In genomic region chr5:118504170-118504569, GRCm38 (mm10) we compare ENCODE assay signal across 11 mouse cellular contexts. TPM values are rescaled to one million over a fixed set of nuclear protein-coding genes. Genes with fewer than 3 reads are reported as not detected.
A peak's percentile ranks its signal among the peaks of the same experiment; 100 is the strongest.
DNase-seq lines count a peak whose midpoint lies in the region; ATAC-seq and TF ChIP-seq lines count a peak whose summit lies in the region.
"Had no signal": no experiment of that assay in that cellular context is flagged by ENCODE, and none has a peak within 500 bp of the region (broad histone marks: within the 10 kb centered on the region; RNA-seq: fewer than 3 reads in every experiment).

No protein-coding gene starts in this region.

- no peak overlapping the region for H3K9ac ChIP-seq in heart, adult 2 months (ENCODE audit: low read depth, low read length)
- H3K9ac ChIP-seq in liver, embryonic 13.5 days, result no peak overlapping the region
- H3K9ac ChIP-seq: forebrain, embryonic 12.5 days; limb, embryonic 15.5 days had no signal

- peaks cover 3% of the 10 kb centered on the region; the same call in 1 of the 2 replicates for H3K4me1 ChIP-seq in heart, adult 2 months (ENCODE audit: control insufficient read depth, insufficient read depth, low read length)
- peaks cover 13% of the 10 kb centered on the region for H3K4me1 ChIP-seq in heart, embryonic 10.5 days
- peaks cover 56% of the 10 kb centered on the region for H3K4me1 ChIP-seq in liver, embryonic 13.5 days (replicated peaks)
- peaks cover 18% of the 10 kb centered on the region for H3K4me1 ChIP-seq in limb, embryonic 10.5 days

- H3K36me3 ChIP-seq in heart, adult 2 months (ENCODE audit: control insufficient read depth, insufficient read depth, low read length), result no peaks in the 10 kb centered on the region
- H3K36me3 ChIP-seq in heart, embryonic 10.5 days, result no peaks in the 10 kb centered on the region
- no peaks in the 10 kb centered on the region for H3K36me3 ChIP-seq in liver, embryonic 13.5 days
- no peaks in the 10 kb centered on the region for H3K36me3 ChIP-seq in limb, embryonic 10.5 days
- H3K36me3 ChIP-seq: embryonic facial prominence, embryonic 10.5 days; forebrain, embryonic 12.5 days; limb, embryonic 15.5 days had no signal

- intact Hi-C loops in heart, adult 2 months (cut with DNase I), result no loop called here

- H3K79me2 ChIP-seq in heart, adult 2 months (replicated peaks; ENCODE audit: control insufficient read depth, insufficient read depth, low read length), result no peaks in the 10 kb centered on the region

- H3K4me2 ChIP-seq in liver, embryonic 13.5 days, result peak overlapping the region; percentile 39; the same call in 1 of the 2 replicates
- H3K4me2 ChIP-seq: forebrain, embryonic 12.5 days; limb, embryonic 15.5 days had no signal

- TF ChIP-seq EP300 in heart, adult 2 months (IDR thresholded peaks at IDR 0.05; ENCODE audit: insufficient read depth, low read depth, low read length), result no peak

- H3K4me3 ChIP-seq in heart, adult 2 months, result no peak overlapping the region
- H3K4me3 ChIP-seq in heart, embryonic 10.5 days, result no peak overlapping the region
- no peak overlapping the region for H3K4me3 ChIP-seq in liver, embryonic 13.5 days (replicated peaks)
- no peak overlapping the region for H3K4me3 ChIP-seq in limb, embryonic 10.5 days
- H3K4me3 ChIP-seq: embryonic facial prominence, embryonic 10.5 days; forebrain, embryonic 12.5 days; limb, embryonic 15.5 days had no signal

- H3K9me3 ChIP-seq in heart, embryonic 10.5 days, result no peaks in the 10 kb centered on the region
- H3K9me3 ChIP-seq in liver, embryonic 13.5 days (replicated peaks), result no peaks in the 10 kb centered on the region
- H3K9me3 ChIP-seq in limb, embryonic 10.5 days (replicated peaks), result no peaks in the 10 kb centered on the region
- H3K9me3 ChIP-seq: embryonic facial prominence, embryonic 10.5 days; forebrain, embryonic 12.5 days; limb, embryonic 15.5 days had no signal

- 47% methylated on average over 10 of the region's 10 CpGs for WGBS in heart, adult 2 months
- WGBS in heart, embryonic 10.5 days, result 80% methylated on average over 10 of the region's 10 CpGs
- 82% methylated on average over 10 of the region's 10 CpGs for WGBS in liver, embryonic 13.5 days (ENCODE audit: insufficient replicate concordance)
- 94% methylated on average over 10 of the region's 10 CpGs for WGBS in limb, embryonic 10.5 days

- DNase-seq in heart, adult 2 months, result peak; percentile 65 to 67
- no peak for DNase-seq in heart, embryonic 10.5 days (ENCODE audit: low spot score)
- peak; percentile 49 to 69 for DNase-seq in heart, adult 9 months (ENCODE audit: low spot score in 2 of 2)
- DNase-seq in liver, embryonic 13.5 days, result no peak
- peak; percentile 25 for DNase-seq in skeletal muscle tissue, adult 2 months (ENCODE audit: low read depth, low spot score)
- DNase-seq in limb, embryonic 10.5 days (ENCODE audit: low spot score), result no peak
- no peak for DNase-seq in right cerebral cortex, adult 2 months (ENCODE audit: low spot score in 2 of 2)
- no peak for DNase-seq in frontal cortex, postnatal 10 days (ENCODE audit: low spot score in 2 of 2)

- no peak; the same call in 1 of the 2 replicates for ATAC-seq in liver, embryonic 13.5 days (ENCODE audit: low read depth)

- TF ChIP-seq POLR2A in heart, adult 2 months (IDR thresholded peaks at IDR 0.05; ENCODE audit: insufficient read depth, low read depth, low read length), result no peak

- TF ChIP-seq CTCF in heart, adult 2 months (IDR thresholded peaks at IDR 0.05), result no peak

- no peak overlapping the region for H3K27ac ChIP-seq in heart, adult 2 months
- no peak overlapping the region for H3K27ac ChIP-seq in heart, embryonic 10.5 days
- H3K27ac ChIP-seq in liver, embryonic 13.5 days, result no peak overlapping the region
- no peak overlapping the region for H3K27ac ChIP-seq in limb, embryonic 10.5 days
- H3K27ac ChIP-seq: forebrain, embryonic 12.5 days; limb, embryonic 15.5 days had no signal

- H3K27me3 ChIP-seq in heart, adult 2 months (ENCODE audit: control insufficient read depth, insufficient read depth, low read length), result no peaks in the 10 kb centered on the region
- H3K27me3 ChIP-seq in heart, embryonic 10.5 days (ENCODE audit: insufficient read depth, poor library complexity, severe bottlenecking), result no peaks in the 10 kb centered on the region
- H3K27me3 ChIP-seq in liver, embryonic 13.5 days, result 0 out of 2 replicates have a peak, but pooled peaks cover 5% of the 10 kb centered on the region
- no peaks in the 10 kb centered on the region for H3K27me3 ChIP-seq in limb, embryonic 10.5 days (ENCODE audit: low read depth, poor library complexity, severe bottlenecking)
- H3K27me3 ChIP-seq: limb, embryonic 15.5 days had no signal

RNA-seq across cellular contexts. Expression of gene Med13l, which starts 56.3 kb away (rescaled TPM):
- 10 to 100 TPM; 29.9 to 30.8 TPM for total RNA-seq in heart, adult 2 months (2021)
- 10.4 and 11.0 TPM in 2 replicates for polyA plus RNA-seq in heart, adult 2 months (2012; rRNA removed)
- 9.0 and 10.0 TPM in 2 replicates for polyA plus RNA-seq in heart, embryonic 10.5 days (2016; fragmentation: Nextera tagmentation; extraction: Ambion mirVana)
- polyA plus RNA-seq in liver, embryonic 13.5 days (2015; fragmentation: Nextera tagmentation; extraction: Ambion mirVana), result 10.1 and 10.2 TPM in 2 replicates
- polyA plus RNA-seq in limb, embryonic 10.5 days (2016; fragmentation: Nextera tagmentation; extraction: Ambion mirVana), result 11.1 and 13.9 TPM in 2 replicates

Comparison
In these comparisons a context has a peak if more than half of its experiments do, and no peak if none do; other contexts are left out.
1. DNase-seq: peak in heart, adult 2 months (2 of 2), heart, adult 9 months (2 of 2) and skeletal muscle tissue, adult 2 months (single experiment); none in heart, embryonic 10.5 days (single experiment), liver, embryonic 13.5 days (single experiment), limb, embryonic 10.5 days (single experiment), right cerebral cortex, adult 2 months (0 of 2) and frontal cortex, postnatal 10 days (0 of 2).